Comparison of ENCODE assay signal across 8 mouse cellular contexts in the genomic region with DNA sequence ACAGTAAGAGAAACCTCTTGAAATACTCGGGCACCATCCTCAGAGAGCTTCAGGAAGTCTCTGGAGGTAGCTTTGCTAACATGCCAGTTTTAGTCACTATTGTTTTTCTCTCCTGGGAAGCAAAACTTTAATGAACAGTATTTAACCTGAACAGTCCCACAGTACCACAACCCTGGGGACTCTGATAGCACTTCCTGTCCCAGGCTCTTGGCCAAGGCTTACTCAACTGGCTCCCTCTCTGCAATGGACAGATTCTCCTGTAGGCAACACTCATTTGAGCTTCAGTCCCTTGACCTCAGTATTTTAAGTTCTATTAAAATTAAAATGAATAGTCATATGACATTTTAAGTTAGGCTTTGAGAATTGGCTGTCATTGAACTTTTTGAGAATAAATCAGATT.
DNase-seq lines count a peak whose midpoint lies in the region; ATAC-seq and TF ChIP-seq lines count a peak whose summit lies in the region.
"Had no signal": no experiment of that assay in that cellular context is flagged by ENCODE, and none has a peak within 500 bp of the region (broad histone marks: within the 10 kb centered on the region; RNA-seq: fewer than 3 reads in every experiment).

No protein-coding gene starts in this region.

- H3K4me3 ChIP-seq in kidney, postnatal 0 days (replicated peaks; ENCODE audit: low read depth, low read length), result no peak overlapping the region

- 24% methylated on average over 1 of the region's 1 CpGs for WGBS in kidney, postnatal 0 days

- TF ChIP-seq CTCF in kidney, postnatal 0 days (IDR thresholded peaks at IDR 0.05; ENCODE audit: low read depth), result no peak

- no peak for DNase-seq in kidney, postnatal 0 days (ENCODE audit: low spot score)
- no peak for DNase-seq in kidney, postnatal 14 days
- peak; percentile 28 for DNase-seq in heart, adult 8-10 months (ENCODE audit: low spot score)
- peak; percentile 6 to 9 for DNase-seq in heart, postnatal 14 days
- no peak for DNase-seq in cerebellum, postnatal 10 days
- no peak for DNase-seq in MN1 (ENCODE audit: low spot score)
- DNase-seq: kidney, postnatal 10 days had no signal

- ATAC-seq in kidney, postnatal 0 days (replicated peaks; ENCODE audit: low FRiP score, low read depth), result no peak
- peak; percentile 68 for ATAC-seq in megakaryocyte, adult 5-6 weeks (ENCODE audit: poor library complexity, severe bottlenecking)

- H3K4me2 ChIP-seq in kidney, postnatal 0 days (ENCODE audit: low read length), result peak overlapping the region; percentile 46

- H3K36me3 ChIP-seq in kidney, postnatal 0 days (ENCODE audit: insufficient read depth, low read length), result no peaks in the 10 kb centered on the region

- 0 out of 2 replicates have a peak, but pooled peaks cover 3% of the 10 kb centered on the region for H3K9me3 ChIP-seq in kidney, postnatal 0 days (replicated peaks; ENCODE audit: low read length)

- no peaks in the 10 kb centered on the region for H3K27me3 ChIP-seq in kidney, postnatal 0 days (ENCODE audit: insufficient read depth, low read length)

- no peaks in the 10 kb centered on the region for H3K4me1 ChIP-seq in kidney, postnatal 0 days (replicated peaks; ENCODE audit: insufficient read depth, low read length)

- H3K9ac ChIP-seq in kidney, postnatal 0 days (ENCODE audit: low read depth, low read length), result no peak overlapping the region

- H3K27ac ChIP-seq in kidney, postnatal 0 days, result no peak overlapping the region

- intact Hi-C loops in heart, postnatal 14 days (cut with DNase I), result no loop called here

Comparison
In these comparisons a context has a peak if more than half of its experiments do, and no peak if none do; other contexts are left out.
1. DNase-seq: peak in heart, adult 8-10 months (single experiment) and heart, postnatal 14 days (2 of 2); none in kidney, postnatal 0 days (single experiment), kidney, postnatal 14 days (single experiment), cerebellum, postnatal 10 days (0 of 2) and MN1 (single experiment).